Mouse (Mus musculus): ENCODE data around the gene Lsm14a. TPM values are rescaled to one million over a fixed set of nuclear protein-coding genes. Genes with fewer than 3 reads are reported as not detected.

Lsm14a gene
- polyA plus RNA-seq, 1 experiment, result 69.3 TPM

GRCm38 (mm10) chr7:34312786-34313442 is 80.2 kb downstream of the Lsm14a start:
- H3K27me3 ChIP-seq (ENCODE audit: control insufficient read depth, insufficient read depth, insufficient read length), result no peaks in the 10 kb centered on the region
- H3K4me3 ChIP-seq, result peak overlapping the region; percentile 36
- peak overlapping the region; percentile 78 for H3K4me2 ChIP-seq (ENCODE audit: low read depth)
- peak overlapping the region; percentile 66 for H3ac ChIP-seq (ENCODE audit: control insufficient read depth, insufficient read length)
- TF ChIP-seq MYOD1 (IDR thresholded peaks at IDR 0.05; ENCODE audit: control insufficient read depth in 1 of 3, insufficient read length in 2 of 3, low read depth in 2 of 3) (no peak), MAX (IDR thresholded peaks at IDR 0.05; ENCODE audit: low read depth) (no peak), SRF (IDR thresholded peaks at IDR 0.05; ENCODE audit: control insufficient read depth, insufficient read length, low read depth) (no peak), POLR2AphosphoS2 (IDR thresholded peaks at IDR 0.05; ENCODE audit: insufficient read length, low read depth) (no peak), MYOG (IDR thresholded peaks at IDR 0.05; ENCODE audit: control insufficient read depth in 1 of 3, insufficient read depth in 1 of 3, insufficient read length in 2 of 3, low read depth in 2 of 3) (no peak), TCF12 (IDR thresholded peaks at IDR 0.05; ENCODE audit: insufficient read depth, poor library complexity, severe bottlenecking) (no peak)
- no peaks in the 10 kb centered on the region for H3K36me3 ChIP-seq (ENCODE audit: control insufficient read depth, insufficient read depth)
- H3K79me2 ChIP-seq (ENCODE audit: control insufficient read depth, insufficient read depth), result peaks cover 49% of the 10 kb centered on the region

GRCm38 (mm10) chr7:34309186-34309764 is 83.8 kb downstream of the Lsm14a start:
- H3K27me3 ChIP-seq (ENCODE audit: control insufficient read depth, insufficient read depth, insufficient read length), result no peaks in the 10 kb centered on the region
- no peak overlapping the region for H3ac ChIP-seq (ENCODE audit: control insufficient read depth, insufficient read length)
- peak overlapping the region; percentile 24 for H3K4me2 ChIP-seq (ENCODE audit: low read depth)
- H3K4me3 ChIP-seq, result no peak overlapping the region
- no peak for TF ChIP-seq POLR2AphosphoS2 (IDR thresholded peaks at IDR 0.05; ENCODE audit: insufficient read length, low read depth)
- TF ChIP-seq CEBPB (IDR thresholded peaks at IDR 0.05; ENCODE audit: insufficient read depth, poor library complexity, severe bottlenecking), result no peak
- no peak for TF ChIP-seq USF1 (IDR thresholded peaks at IDR 0.05; ENCODE audit: low read depth)
- TF ChIP-seq E2F4 (IDR thresholded peaks at IDR 0.05; ENCODE audit: insufficient read depth), result no peak
- no peak for TF ChIP-seq MYOD1 (IDR thresholded peaks at IDR 0.05; ENCODE audit: control insufficient read depth in 1 of 3, insufficient read length in 2 of 3, low read depth in 2 of 3)
- H3K79me2 ChIP-seq (ENCODE audit: control insufficient read depth, insufficient read depth), result peaks cover 86% of the 10 kb centered on the region
- H3K36me3 ChIP-seq (ENCODE audit: control insufficient read depth, insufficient read depth), result no peaks in the 10 kb centered on the region

GRCm38 (mm10) chr7:34308586-34308985 is 84.5 kb downstream of the Lsm14a start:
- TF ChIP-seq MYOD1 (IDR thresholded peaks at IDR 0.05; ENCODE audit: control insufficient read depth in 1 of 3, insufficient read length in 2 of 3, low read depth in 2 of 3), result no peak
- TF ChIP-seq E2F4 (IDR thresholded peaks at IDR 0.05; ENCODE audit: insufficient read depth), result no peak
- TF ChIP-seq POLR2AphosphoS2 (IDR thresholded peaks at IDR 0.05; ENCODE audit: insufficient read length, low read depth), result no peak
- TF ChIP-seq REST (IDR thresholded peaks at IDR 0.05; ENCODE audit: insufficient read depth, insufficient read length), result no peak
- TF ChIP-seq TCF12 (IDR thresholded peaks at IDR 0.05; ENCODE audit: insufficient read depth, poor library complexity, severe bottlenecking), result no peak
- no peak for TF ChIP-seq CEBPB (IDR thresholded peaks at IDR 0.05; ENCODE audit: insufficient read depth, poor library complexity, severe bottlenecking)
- no peak for TF ChIP-seq TCF3 (IDR thresholded peaks at IDR 0.05; ENCODE audit: insufficient read length, low read depth)
- no peak for TF ChIP-seq POLR2A (IDR thresholded peaks at IDR 0.05; ENCODE audit: insufficient read length, low read depth)
- no peak for TF ChIP-seq MYOG (IDR thresholded peaks at IDR 0.05; ENCODE audit: control insufficient read depth in 1 of 3, insufficient read depth in 1 of 3, insufficient read length in 2 of 3, low read depth in 2 of 3)
- no peak for TF ChIP-seq USF1 (IDR thresholded peaks at IDR 0.05; ENCODE audit: low read depth)
- TF ChIP-seq MAX (IDR thresholded peaks at IDR 0.05; ENCODE audit: low read depth), result no peak
- no peak for TF ChIP-seq SRF (IDR thresholded peaks at IDR 0.05; ENCODE audit: control insufficient read depth, insufficient read length, low read depth)
- no peaks in the 10 kb centered on the region for H3K27me3 ChIP-seq (ENCODE audit: control insufficient read depth, insufficient read depth, insufficient read length)
- peaks cover 93% of the 10 kb centered on the region for H3K79me2 ChIP-seq (ENCODE audit: control insufficient read depth, insufficient read depth)
- H3ac ChIP-seq (ENCODE audit: control insufficient read depth, insufficient read length), result no peak overlapping the region
- no peak overlapping the region for H3K4me2 ChIP-seq (ENCODE audit: low read depth)
- no peaks in the 10 kb centered on the region for H3K36me3 ChIP-seq (ENCODE audit: control insufficient read depth, insufficient read depth)
- no peak overlapping the region for H3K4me3 ChIP-seq

GRCm38 (mm10) chr7:34305454-34305853 is 87.7 kb downstream of the Lsm14a start:
- peaks cover 10% of the 10 kb centered on the region for H3K36me3 ChIP-seq (ENCODE audit: control insufficient read depth, insufficient read depth)
- TF ChIP-seq TCF12 (IDR thresholded peaks at IDR 0.05; ENCODE audit: insufficient read depth, poor library complexity, severe bottlenecking) (no peak), POLR2AphosphoS2 (IDR thresholded peaks at IDR 0.05; ENCODE audit: insufficient read length, low read depth) (no peak), TCF3 (IDR thresholded peaks at IDR 0.05; ENCODE audit: insufficient read length, low read depth) (no peak), CEBPB (IDR thresholded peaks at IDR 0.05; ENCODE audit: insufficient read depth, poor library complexity, severe bottlenecking) (no peak), USF1 (IDR thresholded peaks at IDR 0.05; ENCODE audit: low read depth) (no peak), MYOD1 (IDR thresholded peaks at IDR 0.05; ENCODE audit: control insufficient read depth in 1 of 3, insufficient read length in 2 of 3, low read depth in 2 of 3) (no peak), POLR2A (IDR thresholded peaks at IDR 0.05; ENCODE audit: insufficient read length, low read depth) (no peak), MYOG (IDR thresholded peaks at IDR 0.05; ENCODE audit: control insufficient read depth in 1 of 3, insufficient read depth in 1 of 3, insufficient read length in 2 of 3, low read depth in 2 of 3) (no peak), REST (IDR thresholded peaks at IDR 0.05; ENCODE audit: insufficient read depth, insufficient read length) (no peak), MAX (IDR thresholded peaks at IDR 0.05; ENCODE audit: low read depth) (no peak), E2F4 (IDR thresholded peaks at IDR 0.05; ENCODE audit: insufficient read depth) (no peak), SRF (IDR thresholded peaks at IDR 0.05; ENCODE audit: control insufficient read depth, insufficient read length, low read depth) (no peak)
- no peak overlapping the region for H3K4me2 ChIP-seq (ENCODE audit: low read depth)
- H3K27me3 ChIP-seq (ENCODE audit: control insufficient read depth, insufficient read depth, insufficient read length), result no peaks in the 10 kb centered on the region
- H3ac ChIP-seq (ENCODE audit: control insufficient read depth, insufficient read length), result no peak overlapping the region
- peaks cover 99% of the 10 kb centered on the region for H3K79me2 ChIP-seq (ENCODE audit: control insufficient read depth, insufficient read depth)
- H3K4me3 ChIP-seq, result no peak overlapping the region

Measured in myocyte (in vitro differentiated cells).